Mouse (Mus musculus) liver, embryonic 11.5 days (tissue): ENCODE measurements around the gene Prkca. TPM values are rescaled to one million over a fixed set of nuclear protein-coding genes. Genes with fewer than 3 reads are reported as not detected.

ENCODE experiments used
- ATAC-seq: fragments of 200-750 bp; cut with Nextera tagmentation; replicated peaks from 2 replicates; pipeline ENCODE4 v1.8.0; 2017; ENCODE audit warnings: moderate number of reproducible peaks, mild to moderate bottlenecking, moderate TSS enrichment, moderate library complexity; ENCODE audit not compliant: low FRiP score
- DNase-seq: peaks from one replicate; pipeline ENCODE4 v3.0.0-alpha.2; 2017; ENCODE audit warnings: low spot score
- H3K27ac ChIP-seq: fragments of 300-500 bp; sonication (generic); 2 replicates; pipeline ENCODE4 v1.5.1; 2014; ENCODE audit warnings: mild to moderate bottlenecking, low read depth, low read length, control low read depth
- H3K27me3 ChIP-seq: fragments of 300-500 bp; sonication (generic); replicated peaks from 2 replicates; pipeline ENCODE4 v1.6.1; 2014; ENCODE audit warnings: low read length, mixed read lengths; ENCODE audit not compliant: control insufficient read depth, insufficient read depth
- H3K36me3 ChIP-seq: fragments of 300-500 bp; sonication (generic); 2 replicates; pipeline ENCODE4 v1.6.1; 2014; ENCODE audit warnings: mild to moderate bottlenecking, low read length, moderate library complexity, mixed read lengths; ENCODE audit not compliant: control insufficient read depth, insufficient read depth
- H3K4me1 ChIP-seq: fragments of 300-500 bp; sonication (generic); replicated peaks from 2 replicates; pipeline ENCODE4 v1.6.1; 2014; ENCODE audit warnings: low read length, mixed read lengths; ENCODE audit not compliant: control insufficient read depth, insufficient read depth
- H3K4me2 ChIP-seq: fragments of 300-500 bp; sonication (generic); 2 replicates; pipeline ENCODE4 v1.6.1; 2014; ENCODE audit warnings: mild to moderate bottlenecking, control low read depth, moderate library complexity
- H3K4me3 ChIP-seq: fragments of 300-500 bp; sonication (generic); 2 replicates; pipeline ENCODE4 v1.5.1; 2014; ENCODE audit warnings: low read depth, low read length, control low read depth
- H3K9ac ChIP-seq: fragments of 300-500 bp; sonication (generic); 2 replicates; pipeline ENCODE4 v1.6.1; 2014; ENCODE audit warnings: low read depth, low read length, control low read depth
- H3K9me3 ChIP-seq: fragments of 300-500 bp; sonication (generic); 2 replicates; pipeline ENCODE4 v1.6.1; 2016; ENCODE audit warnings: low read length, inconsistent platforms, mixed read lengths; ENCODE audit not compliant: control insufficient read depth
- WGBS: fragments of 180-500 bp; shearing (Covaris S2); extraction: QIAGEN DNeasy Blood & Tissue Kit; methylation state at CpG from one replicate; pipeline ENCODE4 v1.1.7; 2014; 5-methylcytosine and 5-hydroxymethylcytosine counted together
- polyA plus RNA-seq: library from polyadenylated mRNA; unstranded; fragments of >200 nt; fragmentation: Nextera tagmentation; extraction: Ambion mirVana; gene quantifications from 2 replicates; pipeline ENCODE4 v1.2.1, GENCODE M21; 2014

Gene Prkca
- polyA plus RNA-seq, 1 experiment from 2014 or later: 12.4 TPM

DNA sequence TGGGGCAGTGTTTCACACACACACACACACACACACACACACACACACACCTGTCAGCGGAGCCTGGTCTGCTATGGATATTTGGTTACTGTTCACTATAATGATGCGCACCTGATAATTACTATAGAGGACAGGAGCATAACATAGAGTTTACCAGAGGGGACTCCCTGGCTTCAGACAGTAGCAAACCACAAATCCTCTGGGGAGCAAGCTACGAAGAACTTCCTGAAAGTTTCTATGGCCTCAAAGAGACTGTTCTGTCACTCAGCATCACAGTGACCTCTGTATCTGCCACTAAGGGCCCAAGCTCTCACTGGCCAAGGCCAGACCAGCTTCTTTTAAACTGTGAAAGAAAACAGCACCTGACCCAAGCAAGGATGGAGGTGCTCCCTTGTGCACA lies 229.6 kb downstream of the Prkca start:
- H3K9ac ChIP-seq: no peak overlapping the region
- no peak overlapping the region for H3K4me2 ChIP-seq
- H3K27ac ChIP-seq: no peak overlapping the region
- no peak for ATAC-seq
- H3K36me3 ChIP-seq: no peaks in the 10 kb centered on the region
- no peaks in the 10 kb centered on the region for H3K4me1 ChIP-seq
- no peak for DNase-seq
- H3K27me3 ChIP-seq: no peaks in the 10 kb centered on the region
- WGBS: 86% methylated on average over 3 of the region's 3 CpGs
- H3K9me3 ChIP-seq: no peaks in the 10 kb centered on the region
- no peak overlapping the region for H3K4me3 ChIP-seq

DNA sequence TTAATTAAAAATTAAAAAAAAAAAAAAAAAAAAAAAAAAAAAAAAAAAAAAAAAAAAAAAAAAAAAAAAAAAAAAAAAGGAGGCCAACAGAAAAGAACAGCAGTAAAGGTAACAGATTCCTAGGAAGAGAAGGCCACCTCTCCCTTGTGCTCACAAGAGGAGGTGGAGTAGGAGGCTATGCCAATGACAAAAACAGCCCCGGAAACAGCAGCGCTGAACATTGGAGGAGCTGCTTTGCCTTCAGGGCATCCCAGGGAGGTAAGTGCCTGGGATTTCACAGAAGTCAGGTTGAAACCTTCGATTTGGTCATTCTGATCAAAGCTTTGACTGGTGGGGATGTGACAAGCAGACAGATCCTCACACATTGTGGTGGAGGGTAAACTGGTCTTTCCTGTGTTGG lies 231.3 kb downstream of the Prkca start:
- Histone ChIP-seq H3K9ac (no peak overlapping the region), H3K4me3 (no peak overlapping the region), H3K27me3 (no peaks in the 10 kb centered on the region), H3K27ac (no peak overlapping the region), H3K4me2 (no peak overlapping the region), H3K9me3 (no peaks in the 10 kb centered on the region), H3K4me1 (no peaks in the 10 kb centered on the region), H3K36me3 (no peaks in the 10 kb centered on the region)
- WGBS: 70% methylated on average over 3 of the region's 3 CpGs
- no peak for DNase-seq
- ATAC-seq: no peak

DNA sequence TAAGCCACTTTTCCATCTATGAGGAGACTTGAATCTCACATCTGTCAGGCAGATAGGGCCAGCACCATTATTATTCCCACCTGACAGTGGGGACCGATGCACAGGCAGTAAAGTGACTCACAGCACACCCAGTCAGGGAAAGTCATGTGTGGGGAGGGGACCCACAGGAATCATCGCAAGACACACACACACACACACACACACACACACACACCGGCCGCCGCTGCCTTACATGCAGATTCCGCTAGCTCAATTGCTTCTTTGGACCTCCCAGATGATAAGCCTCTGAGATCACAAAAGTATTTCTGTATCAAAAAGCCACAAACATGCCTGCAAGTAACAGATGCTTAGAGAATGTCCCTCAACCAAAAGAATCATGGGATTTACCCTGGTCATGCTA lies 239.6 kb downstream of the Prkca start:
- 77% methylated on average over 6 of the region's 6 CpGs for WGBS

GRCm38 (mm10) chr11:108101280-108101950 lies 242.3 kb downstream of the Prkca start:
- H3K36me3 ChIP-seq: no peaks in the 10 kb centered on the region
- H3K9me3 ChIP-seq: peaks cover 2% of the 10 kb centered on the region; the same call in 1 of the 2 replicates
- H3K4me3 ChIP-seq: no peak overlapping the region
- H3K27me3 ChIP-seq: no peaks in the 10 kb centered on the region
- H3K9ac ChIP-seq: no peak overlapping the region
- H3K27ac ChIP-seq: no peak overlapping the region
- no peak overlapping the region for H3K4me2 ChIP-seq
- ATAC-seq (no peak), DNase-seq (no peak)
- no peaks in the 10 kb centered on the region; the same call in 1 of the 2 replicates for H3K4me1 ChIP-seq
- 72% methylated on average over 8 of the region's 8 CpGs for WGBS

More for the DNA sequence above, 239.6 kb downstream of the Prkca start:
- Histone ChIP-seq H3K36me3 (no peaks in the 10 kb centered on the region), H3K4me1 (no peaks in the 10 kb centered on the region), H3K27me3 (no peaks in the 10 kb centered on the region), H3K9me3 (peaks cover 2% of the 10 kb centered on the region; the same call in 1 of the 2 replicates), H3K4me2 (no peak overlapping the region), H3K9ac (no peak overlapping the region), H3K4me3 (no peak overlapping the region), H3K27ac (no peak overlapping the region)
- no peak for DNase-seq
- no peak for ATAC-seq

DNA sequence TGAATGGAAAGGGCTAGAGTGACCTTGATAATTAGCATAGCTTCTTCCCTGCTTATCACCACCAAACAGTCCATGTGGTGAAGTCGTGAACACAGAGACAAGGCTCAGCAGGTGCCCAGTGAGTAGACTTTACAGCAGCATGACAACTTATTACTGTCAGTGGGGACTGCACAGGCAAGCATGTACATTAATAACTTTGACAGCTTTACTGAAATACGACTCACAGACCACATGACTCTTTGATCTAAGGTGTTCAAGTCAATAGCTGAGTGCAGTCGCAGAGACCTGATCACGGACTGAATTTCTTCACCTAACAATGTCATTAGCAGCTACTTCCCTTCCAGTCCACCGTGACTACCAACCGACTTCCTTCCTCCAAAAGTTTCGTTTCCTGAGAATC lies 245.4 kb downstream of the Prkca start:
- Histone ChIP-seq H3K27me3 (no peaks in the 10 kb centered on the region), H3K9me3 (no peaks in the 10 kb centered on the region), H3K27ac (no peak overlapping the region), H3K4me2 (no peak overlapping the region), H3K36me3 (no peaks in the 10 kb centered on the region), H3K9ac (no peak overlapping the region), H3K4me1 (no peaks in the 10 kb centered on the region; the same call in 1 of the 2 replicates), H3K4me3 (no peak overlapping the region)
- WGBS: 49% methylated on average over 7 of the region's 7 CpGs
- ATAC-seq (peak; percentile 76), DNase-seq (no peak)

DNA sequence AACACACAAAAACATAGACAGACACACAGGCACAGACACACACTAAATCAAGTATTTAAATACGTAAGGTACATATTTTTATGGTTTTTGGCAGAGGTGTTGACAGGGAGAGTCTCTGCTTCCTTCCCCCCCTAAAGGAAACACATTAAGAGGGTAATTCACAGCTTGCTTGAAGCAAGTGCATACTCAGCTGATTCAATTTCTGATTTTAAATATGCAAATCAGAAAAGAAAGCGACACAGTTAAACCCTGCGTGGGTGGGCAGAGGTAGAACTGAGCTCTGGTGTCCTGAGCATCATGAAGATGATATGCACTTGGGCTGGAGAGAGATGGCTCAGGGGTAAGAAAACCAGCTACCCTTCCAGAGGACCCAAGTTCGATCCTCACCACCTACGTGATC lies 248.9 kb downstream of the Prkca start:
- Histone ChIP-seq H3K4me3 (no peak overlapping the region), H3K36me3 (no peaks in the 10 kb centered on the region), H3K27ac (no peak overlapping the region), H3K4me1 (no peaks in the 10 kb centered on the region; the same call in 1 of the 2 replicates), H3K27me3 (no peaks in the 10 kb centered on the region), H3K4me2 (no peak overlapping the region), H3K9ac (no peak overlapping the region), H3K9me3 (no peaks in the 10 kb centered on the region)
- ATAC-seq (no peak), DNase-seq (no peak)
- WGBS: 89% methylated on average over 5 of the region's 5 CpGs

- Histone ChIP-seq H3K27ac (no peak overlapping the region), H3K36me3 (no peaks in the 10 kb centered on the region), H3K4me3 (no peak overlapping the region), H3K4me1 (no peaks in the 10 kb centered on the region), H3K27me3 (no peaks in the 10 kb centered on the region), H3K4me2 (no peak overlapping the region), H3K9ac (no peak overlapping the region), H3K9me3 (no peaks in the 10 kb centered on the region)
- 86% methylated on average over 4 of the region's 4 CpGs for WGBS
- no peak for DNase-seq
- no peak for ATAC-seq
Observed at GRCm38 (mm10) chr11:108093248-108093647, 250.5 kb downstream of the Prkca start.

DNA sequence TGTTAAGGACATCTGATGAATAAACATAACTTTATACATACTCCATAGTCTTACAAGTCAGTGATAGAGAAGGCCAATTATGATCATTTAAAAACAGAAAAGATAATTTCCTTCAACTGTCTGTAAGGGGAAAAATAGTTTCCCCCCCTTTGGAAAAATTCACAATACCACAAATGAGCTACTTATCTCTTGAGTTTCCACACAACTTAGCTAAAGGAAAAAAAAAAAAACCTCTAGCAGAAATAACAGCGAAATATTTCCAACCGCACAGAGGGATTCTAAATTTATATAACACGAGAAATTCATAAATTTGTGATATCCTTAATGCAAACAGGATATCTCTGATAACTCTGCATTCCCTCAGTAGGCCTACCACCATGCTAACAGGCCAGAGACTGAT lies 252.5 kb downstream of the Prkca start:
- H3K27ac ChIP-seq: no peak overlapping the region
- ATAC-seq: no peak
- no peak overlapping the region for H3K9ac ChIP-seq

GRCm38 (mm10) chr11:108090706-108091105 lies 253.0 kb downstream of the Prkca start:
- Histone ChIP-seq H3K36me3 (no peaks in the 10 kb centered on the region), H3K4me1 (no peaks in the 10 kb centered on the region), H3K27ac (no peak overlapping the region), H3K4me3 (no peak overlapping the region), H3K27me3 (no peaks in the 10 kb centered on the region), H3K4me2 (no peak overlapping the region), H3K9ac (no peak overlapping the region), H3K9me3 (no peaks in the 10 kb centered on the region)
- ATAC-seq: no peak
- DNase-seq: no peak
- 51% methylated on average over 8 of the region's 8 CpGs for WGBS

More for the DNA sequence above, 252.5 kb downstream of the Prkca start:
- no peak for DNase-seq
- H3K4me2 ChIP-seq: no peak overlapping the region
- H3K36me3 ChIP-seq: no peaks in the 10 kb centered on the region
- no peaks in the 10 kb centered on the region for H3K4me1 ChIP-seq
- 88% methylated on average over 3 of the region's 3 CpGs for WGBS
- no peaks in the 10 kb centered on the region for H3K9me3 ChIP-seq
- H3K4me3 ChIP-seq: no peak overlapping the region
- H3K27me3 ChIP-seq: no peaks in the 10 kb centered on the region
